In genomic region chr14:30218114-30218513, GRCm38 (mm10) we compare ENCODE assay signal across 8 mouse cellular contexts.
DNase-seq lines count a peak whose midpoint lies in the region; ATAC-seq and TF ChIP-seq lines count a peak whose summit lies in the region.

No protein-coding gene starts in this region.

- peak; percentile 78 for DNase-seq in adrenal gland, postnatal 25 days
- peak; percentile 76 for DNase-seq in gastrocnemius, postnatal 10 days
- peak; percentile 32 to 33 for DNase-seq in left cerebral cortex, adult 18-20 months (ENCODE audit: low spot score in 2 of 2)
- no peak for DNase-seq in forebrain, embryonic 14.5 days (ENCODE audit: low spot score)
- DNase-seq in natural killer cell, adult 2 months (ENCODE audit: low spot score in 2 of 2), result no peak

- no peaks in the 10 kb centered on the region for H3K4me1 ChIP-seq in hindbrain, embryonic 16.5 days (ENCODE audit: control insufficient read depth, insufficient read depth, low read depth, low read length)
- no peaks in the 10 kb centered on the region for H3K4me1 ChIP-seq in hindbrain, embryonic 13.5 days (replicated peaks)
- H3K4me1 ChIP-seq in forebrain, embryonic 14.5 days (ENCODE audit: control insufficient read depth, insufficient read depth, low read length), result no peaks in the 10 kb centered on the region
- H3K4me1 ChIP-seq in intestine, postnatal 0 days (replicated peaks; ENCODE audit: control insufficient read depth, insufficient read depth, low read length), result no peaks in the 10 kb centered on the region

- no peak overlapping the region for H3K4me3 ChIP-seq in hindbrain, embryonic 16.5 days (ENCODE audit: low read length)
- no peak overlapping the region for H3K4me3 ChIP-seq in hindbrain, embryonic 13.5 days
- H3K4me3 ChIP-seq in forebrain, embryonic 14.5 days (ENCODE audit: low read depth, low read length), result no peak overlapping the region
- H3K4me3 ChIP-seq in intestine, postnatal 0 days (ENCODE audit: low read depth, low read length), result no peak overlapping the region

- peak; percentile 45; the same call in 1 of the 2 replicates for ATAC-seq in hindbrain, embryonic 16.5 days
- ATAC-seq in hindbrain, embryonic 13.5 days (ENCODE audit: low FRiP score), result no peak
- ATAC-seq in forebrain, embryonic 14.5 days, result no peak
- ATAC-seq in intestine, postnatal 0 days, result no peak

- H3K4me2 ChIP-seq in hindbrain, embryonic 16.5 days (ENCODE audit: low read length), result no peak overlapping the region
- H3K4me2 ChIP-seq in hindbrain, embryonic 13.5 days, result no peak overlapping the region
- no peak overlapping the region for H3K4me2 ChIP-seq in forebrain, embryonic 14.5 days (ENCODE audit: low read length)
- no peak overlapping the region for H3K4me2 ChIP-seq in intestine, postnatal 0 days (replicated peaks; ENCODE audit: low read depth)

- H3K27me3 ChIP-seq in hindbrain, embryonic 16.5 days (replicated peaks; ENCODE audit: control insufficient read depth, insufficient read depth, low read length), result no peaks in the 10 kb centered on the region
- no peaks in the 10 kb centered on the region for H3K27me3 ChIP-seq in hindbrain, embryonic 13.5 days
- H3K27me3 ChIP-seq in forebrain, embryonic 14.5 days (replicated peaks; ENCODE audit: control insufficient read depth, insufficient read depth, low read length), result no peaks in the 10 kb centered on the region
- H3K27me3 ChIP-seq in intestine, postnatal 0 days (replicated peaks; ENCODE audit: control insufficient read depth, insufficient read depth, low read length), result no peaks in the 10 kb centered on the region

- no peaks in the 10 kb centered on the region for H3K36me3 ChIP-seq in hindbrain, embryonic 16.5 days (ENCODE audit: control insufficient read depth, insufficient read depth, low read length)
- H3K36me3 ChIP-seq in hindbrain, embryonic 13.5 days, result no peaks in the 10 kb centered on the region
- no peaks in the 10 kb centered on the region for H3K36me3 ChIP-seq in forebrain, embryonic 14.5 days (ENCODE audit: control insufficient read depth, insufficient read depth, low read length)
- H3K36me3 ChIP-seq in intestine, postnatal 0 days (ENCODE audit: control insufficient read depth, insufficient read depth), result no peaks in the 10 kb centered on the region

- H3K9me3 ChIP-seq in hindbrain, embryonic 16.5 days (ENCODE audit: control insufficient read depth, low read length), result no peaks in the 10 kb centered on the region
- no peaks in the 10 kb centered on the region for H3K9me3 ChIP-seq in hindbrain, embryonic 13.5 days
- H3K9me3 ChIP-seq in forebrain, embryonic 14.5 days (replicated peaks; ENCODE audit: control insufficient read depth, low read length), result no peaks in the 10 kb centered on the region
- H3K9me3 ChIP-seq in intestine, postnatal 0 days (ENCODE audit: control insufficient read depth), result no peaks in the 10 kb centered on the region

- no peak overlapping the region for H3K9ac ChIP-seq in hindbrain, embryonic 16.5 days (ENCODE audit: low read depth, low read length)
- no peak overlapping the region for H3K9ac ChIP-seq in hindbrain, embryonic 13.5 days
- H3K9ac ChIP-seq in forebrain, embryonic 14.5 days (ENCODE audit: low read length), result no peak overlapping the region
- no peak overlapping the region for H3K9ac ChIP-seq in intestine, postnatal 0 days (ENCODE audit: low read depth, low read length)

- 89% methylated on average over 3 of the region's 3 CpGs for WGBS in hindbrain, embryonic 16.5 days
- WGBS in hindbrain, embryonic 13.5 days, result 90% methylated on average over 3 of the region's 3 CpGs
- WGBS in forebrain, embryonic 14.5 days, result 92% methylated on average over 3 of the region's 3 CpGs
- WGBS in intestine, postnatal 0 days, result 94% methylated on average over 3 of the region's 3 CpGs

- H3K27ac ChIP-seq in hindbrain, embryonic 16.5 days (ENCODE audit: low read depth, low read length), result no peak overlapping the region
- H3K27ac ChIP-seq in hindbrain, embryonic 13.5 days, result no peak overlapping the region
- H3K27ac ChIP-seq in forebrain, embryonic 14.5 days (ENCODE audit: low read depth, low read length), result no peak overlapping the region
- no peak overlapping the region for H3K27ac ChIP-seq in intestine, postnatal 0 days (ENCODE audit: low read depth, low read length)

- no peak for TF ChIP-seq CTCF in intestine, postnatal 0 days (IDR thresholded peaks at IDR 0.05; ENCODE audit: low read depth)

Comparison
In these comparisons a context has a peak if more than half of its experiments do, and no peak if none do; other contexts are left out.
1. DNase-seq: peak in adrenal gland, postnatal 25 days (single experiment), gastrocnemius, postnatal 10 days (single experiment) and left cerebral cortex, adult 18-20 months (2 of 2); none in forebrain, embryonic 14.5 days (single experiment) and natural killer cell, adult 2 months (0 of 2).